Mouse (Mus musculus) ES-E14 (cell line): ENCODE results near the gene Itpk1.

Source experiments
- HCFC1 ChIP-seq: IDR thresholded peaks from 2 replicates; pipeline ENCODE4 v1.6.1; 2012; ENCODE audit warnings: low read length, inconsistent platforms, borderline replicate concordance; ENCODE audit not compliant: insufficient read depth
- MAFK ChIP-seq: IDR thresholded peaks from 2 replicates; pipeline ENCODE4 v1.6.1; 2014; ENCODE audit warnings: mild to moderate bottlenecking, low read depth, low read length, inconsistent platforms; ENCODE audit not compliant: insufficient read depth
- ZC3H11A ChIP-seq: IDR thresholded peaks from 2 replicates; pipeline ENCODE4 v1.6.1; 2012; ENCODE audit warnings: low read depth, mild to moderate bottlenecking, inconsistent platforms, low read length, borderline replicate concordance
- ZNF384 ChIP-seq: IDR thresholded peaks from 2 replicates; pipeline ENCODE4 v1.6.1; 2012; ENCODE audit warnings: low read depth, low read length, inconsistent platforms

- TF ChIP-seq HCFC1: no peak
- no peak for TF ChIP-seq MAFK
- no peak for TF ChIP-seq ZNF384
- no peak for TF ChIP-seq ZC3H11A
These were observed 83.5 kb downstream of the Itpk1 start for GRCm38 (mm10) chr12:102621205-102621604.
